Mouse (Mus musculus) layer of hippocampus, postnatal 25 days (tissue): ENCODE measurements around the gene Shoc2. TPM values are rescaled to one million over a fixed set of nuclear protein-coding genes. Genes with fewer than 3 reads are reported as not detected.
"Not testable (repeated sequence)": the region's sequence is repeated elsewhere in the genome, so short reads cannot be mapped to it uniquely, and the experiment has no call there.

Source experiments
- DNase-seq, 2 experiments: peaks; one replicate each; pipeline ENCODE4 v3.0.0; 2022; ENCODE audit warnings: mixed read lengths in 2 of 2, low spot score in 1 of 2; ENCODE audit errors: extremely low spot score in 1 of 2
- total RNA-seq, 2 experiments: library from RNA; stranded (reverse); gene quantifications; 2 replicates each; pipeline ENCODE4 v1.2.3; 2021

Shoc2 gene
- total RNA-seq, 2 experiments from 2014 or later = 47.8 to 49.1 TPM

GRCm38 (mm10) chr19:53929218-53929617 is 14.9 kb upstream of the Shoc2 start:
- no peak for DNase-seq

- no peak for DNase-seq
These were observed 11.1 kb upstream of the Shoc2 start for GRCm38 (mm10) chr19:53933050-53933449.

DNA sequence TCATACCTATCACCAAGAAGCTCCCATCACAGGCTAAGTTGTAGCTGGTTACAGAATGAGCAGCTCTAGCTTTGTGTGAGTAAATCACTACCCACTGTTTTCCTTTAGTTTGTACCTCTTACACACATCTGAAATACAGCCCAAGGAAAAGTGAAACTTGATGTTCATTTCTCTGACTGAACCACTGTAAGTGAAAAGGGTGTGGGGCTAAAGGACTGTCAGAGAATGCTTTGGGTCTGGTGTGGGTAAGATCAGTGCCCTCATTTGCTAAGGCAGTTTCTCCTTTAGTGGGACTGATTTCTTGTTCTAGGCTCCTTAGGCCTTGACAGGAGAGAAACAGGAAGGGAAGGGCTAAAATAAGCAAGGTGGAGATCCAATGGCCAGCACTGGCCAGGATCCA is 10.1 kb upstream of the Shoc2 start:
- DNase-seq = no peak

DNA sequence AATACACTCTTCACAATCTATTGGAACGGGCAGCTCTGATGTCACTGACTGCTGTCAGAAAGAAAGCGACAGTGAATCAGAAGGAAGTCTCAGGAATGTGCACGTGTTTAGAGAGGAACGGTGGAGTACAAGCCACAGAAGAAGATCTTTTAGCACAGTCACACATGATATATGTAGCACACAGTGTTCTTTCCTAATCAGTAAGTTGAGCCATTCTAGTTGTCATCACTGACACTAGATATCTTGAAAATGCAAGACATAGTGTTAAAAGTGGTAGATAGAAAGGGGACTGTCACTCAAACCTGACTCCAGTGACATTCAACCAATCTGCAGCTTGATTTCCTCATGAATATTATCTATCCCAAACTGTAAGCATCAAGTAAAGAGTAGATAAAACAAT is 4.6 kb upstream of the Shoc2 start:
- no peak for DNase-seq

DNA sequence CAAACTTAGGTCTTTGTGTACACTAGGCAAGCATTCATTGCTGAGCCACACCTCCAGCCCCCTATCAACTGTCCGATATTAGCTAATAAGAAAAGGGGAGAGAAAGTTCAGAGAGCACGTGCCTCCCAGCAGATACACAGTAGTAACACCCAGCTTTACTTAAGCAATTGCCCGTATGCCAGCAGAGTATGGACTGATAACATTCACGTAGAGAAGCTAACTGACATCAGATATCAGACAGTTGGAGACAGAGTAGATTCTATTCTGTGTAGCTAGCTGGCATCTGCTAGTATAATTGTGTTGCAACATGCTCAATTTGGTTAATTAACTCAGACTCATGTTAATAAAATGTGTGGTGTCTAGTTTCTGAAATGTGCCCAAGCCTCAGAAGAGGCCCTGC is 3.0 kb upstream of the Shoc2 start:
- no peak for DNase-seq

DNA sequence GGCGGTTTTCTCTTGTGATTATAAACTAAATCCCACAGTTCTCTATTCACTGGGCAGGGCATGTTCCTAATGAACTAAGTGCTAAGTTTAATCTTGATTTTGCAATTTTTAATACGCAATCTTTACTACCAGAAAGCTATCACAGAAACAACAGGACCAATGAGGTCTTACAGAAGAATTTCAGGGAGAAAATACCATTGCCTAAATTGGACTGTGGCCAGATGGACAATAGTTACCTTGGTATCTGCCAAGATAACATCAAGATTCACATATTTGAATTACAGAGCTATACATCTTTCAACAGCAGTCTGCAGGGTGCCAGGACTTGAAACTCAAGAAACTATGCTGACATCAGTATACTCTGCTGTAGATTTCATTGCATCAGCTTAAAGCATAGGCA is 1.8 kb upstream of the Shoc2 start:
- DNase-seq = no peak

DNA sequence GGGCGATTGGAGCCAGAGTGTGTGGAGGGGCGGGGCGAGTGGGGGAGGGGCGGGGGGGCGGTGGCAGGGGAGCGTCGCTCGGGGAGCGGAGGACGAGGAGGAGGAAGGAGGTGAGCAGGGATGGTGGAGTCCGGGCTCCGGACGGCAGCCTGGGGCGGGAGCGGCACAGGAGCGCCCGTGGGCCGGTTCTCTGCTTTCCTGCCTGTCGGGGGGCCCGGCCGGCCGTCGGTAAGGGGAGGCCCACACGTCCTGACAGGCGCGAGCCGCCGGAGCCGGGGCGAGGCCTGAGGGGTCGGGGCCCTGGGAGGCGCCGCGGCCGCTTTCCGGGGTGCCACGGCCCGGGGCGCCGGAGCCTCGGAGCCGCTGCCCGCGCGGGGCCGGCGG is 672 bp downstream of the Shoc2 start:
- DNase-seq = no peak

DNA sequence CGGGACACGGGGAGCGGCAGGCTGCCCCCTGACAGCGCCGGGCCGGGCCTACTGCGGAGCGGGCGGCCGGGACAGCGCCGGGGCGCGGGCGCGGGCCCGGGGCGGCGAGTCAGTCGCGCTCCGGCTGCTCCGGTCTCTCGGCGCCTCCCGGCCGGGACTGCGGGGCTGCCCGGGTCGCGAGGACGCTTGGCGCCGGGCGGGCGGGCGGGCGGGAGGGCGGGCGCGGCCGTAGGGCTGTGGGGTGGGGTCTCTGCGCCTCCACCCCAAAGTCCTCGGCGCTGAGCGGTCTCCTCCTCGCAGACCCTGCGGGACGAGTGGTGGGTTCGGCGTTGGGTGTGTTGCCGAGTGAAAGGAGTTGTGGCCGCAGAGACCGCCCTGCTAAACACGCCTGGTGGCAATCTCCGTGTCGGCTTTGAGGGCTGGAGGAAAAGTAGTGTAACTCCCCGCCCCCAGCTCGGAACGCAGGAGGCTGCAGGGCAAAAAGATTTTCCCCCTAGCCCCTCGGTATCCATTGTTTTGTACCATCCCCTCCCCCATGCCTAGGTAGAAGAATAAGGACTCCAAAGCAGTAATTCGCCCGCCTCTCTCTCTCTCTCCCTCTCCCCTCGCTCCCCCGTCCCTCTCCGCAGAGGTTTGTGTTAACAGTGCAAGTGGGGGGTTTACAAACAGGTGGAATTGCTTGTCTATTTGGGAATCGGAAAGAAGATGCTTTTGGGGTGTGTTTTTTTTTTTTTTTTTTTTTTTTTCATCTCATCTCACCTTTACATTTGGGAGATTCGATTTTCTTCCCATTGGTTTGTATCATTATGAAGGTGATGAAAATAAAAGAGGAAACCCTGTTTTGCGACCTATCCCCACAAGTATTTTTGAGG is 1.3 kb downstream of the Shoc2 start:
- peak in 1 of 2 experiments; percentile 26 for DNase-seq

DNA sequence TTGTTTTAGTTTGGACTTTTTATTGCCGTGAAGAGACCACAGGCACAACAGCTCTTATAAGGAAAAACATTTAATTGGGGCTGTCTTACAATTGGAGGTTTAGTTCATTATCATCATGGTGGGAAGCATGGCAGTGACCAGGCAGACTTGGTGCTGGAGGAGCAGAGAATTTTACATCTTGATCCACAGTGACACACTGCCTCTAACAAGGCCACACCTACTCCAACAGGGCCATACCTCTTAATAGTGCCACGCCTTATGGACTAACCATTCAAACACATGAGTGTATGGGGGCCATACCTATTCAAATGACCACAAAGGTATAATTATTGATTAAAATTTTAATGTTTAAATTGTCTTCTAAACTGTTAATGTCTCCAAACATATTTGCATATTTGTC is 13.4 kb downstream of the Shoc2 start:
- no peak for DNase-seq

GRCm38 (mm10) chr19:53962511-53962910 is 18.4 kb downstream of the Shoc2 start:
- no peak for DNase-seq

DNA sequence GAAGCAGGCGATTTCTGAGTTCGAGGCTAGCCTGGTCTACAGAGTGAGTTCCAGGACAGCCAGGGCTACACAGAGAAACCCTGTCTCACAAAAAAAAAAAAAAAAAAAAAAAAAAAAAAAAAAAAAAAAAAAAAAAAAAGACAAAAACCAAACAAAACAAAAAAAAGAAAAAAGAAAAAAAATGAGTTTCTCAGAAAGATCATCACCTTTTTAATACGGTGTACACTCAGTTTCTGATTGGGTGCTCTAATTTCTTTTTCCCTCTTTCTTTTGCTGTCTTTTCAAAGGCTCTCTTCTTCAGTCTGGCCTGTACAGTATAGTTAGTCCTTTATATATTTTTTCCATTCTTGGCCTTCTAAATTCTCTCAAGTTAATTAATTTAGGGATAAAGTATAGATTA is 20.2 kb downstream of the Shoc2 start:
- not testable (repeated sequence) for DNase-seq

- no peak for DNase-seq
These were observed 21.0 kb downstream of the Shoc2 start for GRCm38 (mm10) chr19:53964910-53965633.

DNA sequence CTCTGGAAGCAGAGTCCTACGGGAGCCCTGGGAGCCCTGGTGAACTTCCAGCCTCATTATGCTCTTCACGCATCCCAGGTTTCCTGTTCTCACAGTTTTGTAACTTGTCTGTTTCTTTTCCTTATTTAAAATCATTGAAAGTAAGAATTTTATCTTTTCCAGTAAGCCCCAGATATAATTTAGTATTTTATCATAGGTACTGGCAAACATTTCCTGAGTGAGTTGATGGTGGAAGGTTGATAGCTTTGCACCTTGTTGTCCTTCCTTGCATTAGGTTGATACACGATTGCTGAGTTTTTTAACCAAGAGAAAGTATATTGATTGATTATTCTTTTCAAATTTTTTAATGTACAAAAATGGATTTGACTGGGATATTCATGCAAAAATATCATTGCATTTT is 25.1 kb downstream of the Shoc2 start:
- DNase-seq = no peak

GRCm38 (mm10) chr19:53971938-53972337 is 27.8 kb downstream of the Shoc2 start:
- no peak for DNase-seq

DNA sequence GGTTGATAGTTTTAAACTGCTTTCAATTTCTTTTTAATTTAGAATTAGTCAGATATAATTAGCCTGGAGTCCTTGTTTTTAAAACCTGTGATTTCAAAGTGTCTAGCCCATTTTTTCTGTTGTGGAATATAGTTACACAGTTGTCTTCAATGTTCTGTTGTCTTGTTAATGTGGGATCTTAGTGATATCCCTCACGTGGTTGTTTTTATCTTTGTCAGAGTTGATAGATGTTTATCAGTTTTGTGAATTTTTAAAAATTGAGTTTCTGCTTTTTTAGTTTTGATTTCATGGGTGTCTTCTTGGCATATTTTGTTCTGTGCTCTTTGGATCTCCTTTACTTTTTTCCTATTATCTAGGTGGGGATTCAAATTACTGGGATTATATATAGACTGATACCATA is 29.6 kb downstream of the Shoc2 start:
- DNase-seq = no peak

DNA sequence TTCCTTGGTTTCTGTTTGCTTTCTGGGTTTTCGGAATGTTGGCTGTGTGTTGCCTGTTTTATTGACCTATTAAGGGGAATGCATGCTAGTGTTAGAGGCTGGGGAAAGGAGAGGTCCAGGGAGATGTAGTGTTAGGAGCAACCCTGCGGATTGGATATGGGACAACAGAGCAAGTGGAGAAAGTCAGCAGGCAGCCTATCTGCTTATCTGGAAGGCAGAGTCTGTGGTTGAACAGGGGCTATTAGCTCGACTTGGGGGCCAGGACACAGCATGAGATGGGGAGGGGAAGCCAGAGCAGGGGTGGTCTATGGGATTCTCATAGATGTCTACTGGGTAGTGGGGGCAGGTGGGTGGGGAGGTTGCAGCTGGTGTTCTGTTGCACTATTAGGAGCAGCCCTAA is 37.9 kb downstream of the Shoc2 start:
- DNase-seq = no peak

- DNase-seq = peak in 1 of 2 experiments; percentile 21
These were observed 39.2 kb downstream of the Shoc2 start for GRCm38 (mm10) chr19:53983336-53983735.

DNA sequence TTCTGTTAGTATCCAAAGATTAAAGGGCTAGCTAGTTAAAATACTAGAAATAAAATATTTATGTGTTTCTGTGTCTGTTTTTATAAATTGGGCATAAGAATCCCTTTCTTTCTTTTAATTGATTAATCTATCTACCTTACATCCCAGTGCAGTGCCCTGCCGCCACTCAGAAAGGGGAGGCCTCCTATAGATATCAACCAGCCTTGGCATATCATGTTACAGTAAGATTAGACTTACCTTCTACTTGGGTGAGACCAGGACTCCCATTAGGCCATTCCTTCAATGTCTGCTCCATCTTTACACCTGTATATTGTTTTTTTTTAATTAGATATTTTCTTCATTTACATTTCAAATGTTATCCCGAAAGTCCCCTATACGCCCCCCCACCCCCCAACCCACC is 40.5 kb downstream of the Shoc2 start:
- DNase-seq = no peak

GRCm38 (mm10) chr19:53990538-53990937 is 46.4 kb downstream of the Shoc2 start:
- no peak for DNase-seq

- DNase-seq = no peak
These were observed 49.8 kb downstream of the Shoc2 start for GRCm38 (mm10) chr19:53993860-53994259.

DNA sequence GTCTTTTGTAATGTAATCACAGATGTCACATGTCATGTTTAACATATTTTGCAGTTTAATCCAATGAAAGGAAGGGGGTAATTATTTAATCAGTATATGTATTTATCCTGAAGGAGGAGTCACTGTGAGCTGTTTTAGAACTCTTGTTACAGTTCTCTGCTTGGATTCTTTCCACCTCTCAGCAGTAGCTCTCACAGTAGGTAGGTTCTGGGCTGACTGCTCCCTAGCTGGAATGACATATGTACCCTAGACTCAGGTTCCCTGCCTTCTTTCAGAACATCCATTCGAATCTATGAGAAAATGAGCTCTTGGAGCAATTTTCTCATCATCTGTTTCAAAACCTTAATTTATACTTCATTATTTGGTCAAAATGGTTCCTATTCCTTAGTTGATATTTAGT is 50.2 kb downstream of the Shoc2 start:
- no peak for DNase-seq

DNA sequence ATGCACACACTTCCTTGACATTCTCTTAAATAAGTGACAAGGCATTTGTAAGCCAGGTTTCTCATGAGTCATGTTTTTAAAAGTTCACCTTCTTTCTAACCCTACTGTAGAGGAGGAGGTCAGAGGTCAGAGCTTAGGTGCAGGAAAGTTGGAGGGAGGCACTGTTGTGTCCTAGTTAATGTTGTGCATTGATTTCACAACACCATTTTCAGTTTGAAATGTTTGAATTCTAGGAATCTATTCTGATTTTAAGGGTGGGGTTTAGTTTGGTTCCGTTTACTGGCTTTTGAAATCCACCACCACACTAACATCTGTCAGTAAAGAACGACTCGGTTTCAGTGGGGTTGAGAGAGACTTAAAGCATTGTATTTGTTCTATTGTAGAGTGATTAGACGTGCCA is 66.9 kb downstream of the Shoc2 start:
- no peak for DNase-seq
